Mouse (Mus musculus): ENCODE measurements around the gene Plekhm3. TPM values are rescaled to one million over a fixed set of nuclear protein-coding genes. Genes with fewer than 3 reads are reported as not detected.
A peak's percentile ranks its signal among the peaks of the same experiment; 100 is the strongest.

Gene Plekhm3
- polyA plus RNA-seq, 1 experiment from 2014 or later: 16.0 TPM

GRCm38 (mm10) chr1:64738180-64738555, 218.5 kb downstream of the Plekhm3 start:
- no peak overlapping the region for H3K27ac ChIP-seq
- H3K79me2 ChIP-seq (ENCODE audit: inconsistent target): peaks cover 5% of the 10 kb centered on the region; the same call in 1 of the 2 replicates
- H3K36me3 ChIP-seq (ENCODE audit: inconsistent target): no peaks in the 10 kb centered on the region
- WGBS (ENCODE audit: missing documents): under 1% methylated on average over 11 of the region's 11 CpGs
- H3K4me3 ChIP-seq (ENCODE audit: inconsistent target): peak overlapping the region; percentile 37

DNA sequence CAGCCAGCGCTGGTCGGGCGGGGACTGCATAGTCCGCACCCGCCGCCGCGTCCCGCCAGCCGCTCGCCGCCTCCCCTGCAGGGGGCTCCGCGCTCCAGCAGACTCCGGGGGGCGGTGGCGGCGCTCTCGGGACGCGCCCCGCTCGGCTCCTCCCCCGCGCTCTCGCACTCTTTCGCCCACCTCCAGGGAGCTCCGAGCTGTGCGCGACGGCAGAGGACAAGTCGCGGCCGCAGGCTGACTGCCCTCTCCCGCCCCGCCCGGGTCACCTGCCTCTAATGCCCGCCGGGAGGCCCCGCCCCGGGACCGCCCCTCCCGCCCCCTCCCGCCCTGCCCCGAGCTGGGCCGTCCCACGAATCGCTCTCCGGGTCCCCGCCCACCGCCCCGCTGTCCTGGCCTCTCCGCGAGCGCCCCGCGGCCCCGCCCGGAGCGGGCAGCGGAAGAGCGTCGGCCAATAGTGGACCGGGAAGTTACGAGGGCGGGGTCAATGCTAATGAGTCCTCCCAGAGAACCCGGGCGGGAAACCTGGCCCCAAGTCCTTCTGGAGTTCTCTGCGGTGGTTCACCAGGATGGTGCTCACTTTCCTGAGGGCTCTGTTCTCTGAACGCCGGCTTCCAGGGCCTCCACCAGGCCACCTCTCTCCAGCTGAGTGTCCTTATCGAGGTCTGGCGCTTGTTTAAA, 219.0 kb downstream of the Plekhm3 start, which contains the start of gene Fzd5:
Gene Fzd5, minus strand, starts transcription at position 250 of the 678 bp plus-strand sequence.
- Histone ChIP-seq H3K36me3 (ENCODE audit: inconsistent target) (no peaks in the 10 kb centered on the region), H3K79me2 (ENCODE audit: inconsistent target) (peaks cover 5% of the 10 kb centered on the region; the same call in 1 of the 2 replicates), H3K27ac (no peak within 1 kb of the TSS), H3K4me3 (ENCODE audit: inconsistent target) (peak within 1 kb of the TSS; percentile 63)
- under 1% methylated on average over 58 of the region's 73 CpGs for WGBS (ENCODE audit: missing documents)

- H3K4me3 ChIP-seq (ENCODE audit: inconsistent target): peak overlapping the region; percentile 63
- WGBS (ENCODE audit: missing documents): 2% methylated on average over 52 of the region's 56 CpGs
These were observed 219.7 kb downstream of the Plekhm3 start for GRCm38 (mm10) chr1:64736681-64737501.

More at GRCm38 (mm10) chr1:64736681-64737501, 219.7 kb downstream of the Plekhm3 start:
- Histone ChIP-seq H3K27ac (no peak overlapping the region), H3K79me2 (ENCODE audit: inconsistent target) (peaks cover 5% of the 10 kb centered on the region; the same call in 1 of the 2 replicates), H3K36me3 (ENCODE audit: inconsistent target) (no peaks in the 10 kb centered on the region)

Other genes with a start within 250 kb of the Plekhm3 start
- gene Fzd5, start 219.1 kb downstream of the Plekhm3 start, polyA plus RNA-seq (2018): 2.5 to 4.4 TPM (median 3.1 TPM) in 3 replicates
- gene Akr1cl, start 75.9 kb upstream of the Plekhm3 start, polyA plus RNA-seq (2018): not detected in 3 replicates
- not detected in 3 replicates for gene Cryge, start 94.3 kb upstream of the Plekhm3 start, polyA plus RNA-seq (2018)
- gene Crygd, start 106.6 kb upstream of the Plekhm3 start, polyA plus RNA-seq (2018): not detected in 3 replicates
- not detected in 3 replicates for gene Crygc, start 116.9 kb upstream of the Plekhm3 start, polyA plus RNA-seq (2018)
- gene Crygb, start 125.5 kb upstream of the Plekhm3 start, polyA plus RNA-seq (2018): not detected in 3 replicates
- not detected in 3 replicates for gene Cryga, start 146.5 kb upstream of the Plekhm3 start, polyA plus RNA-seq (2018)
- not detected in 3 replicates for gene Gm28845, start 162.7 kb upstream of the Plekhm3 start, polyA plus RNA-seq (2018)
- gene D630023F18Rik, start 166.4 kb upstream of the Plekhm3 start, polyA plus RNA-seq (2018): 0.28 to 0.40 TPM (median 0.33 TPM) in 3 replicates
- 152 to 289 TPM (median 249 TPM) in 3 replicates for gene Idh1, start 229.7 kb upstream of the Plekhm3 start, polyA plus RNA-seq (2018)
- gene Pikfyve, start 229.9 kb upstream of the Plekhm3 start, polyA plus RNA-seq (2018): 31.3 to 38.5 TPM (median 36.9 TPM) in 3 replicates